Mouse (Mus musculus): ENCODE data around the gene Gm49416. TPM values are rescaled to one million over a fixed set of nuclear protein-coding genes. Genes with fewer than 3 reads are reported as not detected.
"Not testable (repeated sequence)": the region's sequence is repeated elsewhere in the genome, so short reads cannot be mapped to it uniquely, and the experiment has no call there.

Gene Gm49416
- polyA plus RNA-seq, 1 experiment from 2014 or later, result not detected

DNA sequence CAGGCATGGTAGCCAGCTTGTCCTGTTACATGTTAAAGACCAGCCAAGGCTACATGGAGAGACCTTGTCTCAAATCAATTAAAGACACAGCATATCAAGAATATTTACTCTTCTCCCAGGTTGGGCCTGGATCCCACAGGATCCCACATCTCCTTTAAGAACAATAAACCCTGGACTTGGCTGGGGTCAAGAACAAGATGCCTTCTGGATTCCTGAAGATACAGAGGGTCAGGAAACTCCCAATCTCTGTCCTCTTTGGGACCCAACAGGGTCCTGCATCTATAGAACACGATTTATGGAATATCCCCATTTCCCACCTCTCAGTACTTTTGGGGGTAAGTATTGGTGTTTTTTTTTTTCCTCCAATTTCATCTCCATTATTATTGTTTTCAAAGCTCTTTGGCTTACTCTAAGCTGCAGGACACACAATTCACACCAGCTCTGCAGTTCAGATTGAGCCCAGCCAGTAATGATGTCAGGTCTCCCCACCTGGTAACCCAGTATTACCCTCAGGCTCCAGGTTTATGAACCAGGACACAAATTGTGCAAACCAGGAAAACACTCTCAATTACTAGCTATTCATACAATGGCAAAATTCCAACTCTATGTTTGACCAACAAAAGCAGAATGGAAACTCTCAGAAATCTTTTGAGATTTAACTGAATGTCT, 1.7 kb upstream of the Gm49416 start:
- H3K4me2 ChIP-seq (ENCODE audit: low read depth, low read length), result peak overlapping the region; percentile 82
- H3K9ac ChIP-seq (ENCODE audit: low read depth, low read length), result no peak overlapping the region
- ATAC-seq (ENCODE audit: low read depth) (no peak), DNase-seq (ENCODE audit: low spot score) (peak; percentile 19)
- H3K36me3 ChIP-seq (ENCODE audit: control insufficient read depth, insufficient read depth, low read length), result peaks cover 14% of the 10 kb centered on the region
- WGBS, result 50% methylated on average over 1 of the region's 1 CpGs
- peak overlapping the region; percentile 75; the same call in 1 of the 2 replicates for H3K27ac ChIP-seq (replicated peaks; ENCODE audit: low read depth, low read length)
- peaks cover 7% of the 10 kb centered on the region for H3K4me1 ChIP-seq (ENCODE audit: control insufficient read depth, insufficient read depth, low read length)
- no peaks in the 10 kb centered on the region for H3K9me3 ChIP-seq (ENCODE audit: control insufficient read depth, low read length)
- H3K4me3 ChIP-seq (ENCODE audit: low read depth, low read length), result peak overlapping the region; percentile 70
- no peaks in the 10 kb centered on the region for H3K27me3 ChIP-seq (replicated peaks; ENCODE audit: control insufficient read depth, insufficient read depth, low read length)

DNA sequence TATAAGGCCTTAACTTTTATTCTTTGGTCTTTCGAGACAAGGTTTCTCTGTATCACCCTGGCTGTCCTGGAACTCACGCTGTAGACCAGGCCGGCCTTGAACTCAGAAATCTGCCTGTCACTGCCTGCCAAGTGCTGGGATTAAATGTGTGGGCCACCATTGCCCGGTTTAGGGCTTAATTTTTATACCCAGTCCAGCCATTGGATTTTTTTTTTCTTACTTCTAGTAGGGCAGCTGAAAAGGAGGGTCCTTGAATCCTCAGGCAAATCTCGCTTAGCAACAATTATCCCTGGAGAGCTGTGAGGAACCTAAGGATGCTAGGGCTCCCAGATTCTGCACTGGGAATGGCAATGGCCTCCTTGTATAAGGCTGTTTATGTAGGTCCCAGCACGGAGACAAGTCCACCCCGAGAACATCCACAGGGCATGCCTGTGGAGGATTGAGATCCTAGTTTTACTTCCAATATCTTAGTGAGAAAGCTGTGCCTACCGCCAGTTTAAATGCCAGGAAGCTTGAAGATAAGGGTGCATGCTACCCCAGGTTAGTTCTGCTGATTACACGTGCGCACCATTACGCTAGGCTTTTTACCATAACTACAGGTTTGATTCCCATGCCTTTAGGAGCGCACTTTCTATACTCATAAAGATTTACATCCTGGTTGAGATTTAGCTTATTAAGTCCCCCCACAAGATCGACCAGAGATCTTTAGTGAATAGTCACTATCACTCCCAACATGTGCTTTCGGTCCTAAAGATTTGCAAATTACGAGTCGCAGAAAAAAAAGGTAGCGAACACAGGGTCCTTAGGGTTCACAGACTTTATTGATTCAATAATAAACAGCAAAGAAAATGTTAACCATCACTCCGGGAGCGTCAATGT, 902 bp upstream of the Gm49416 start:
- peak overlapping the region; percentile 92 for H3K9ac ChIP-seq (ENCODE audit: low read depth, low read length)
- H3K27ac ChIP-seq (replicated peaks; ENCODE audit: low read depth, low read length), result peak overlapping the region; percentile 75
- peak overlapping the region; percentile 70 for H3K4me3 ChIP-seq (ENCODE audit: low read depth, low read length)
- no peaks in the 10 kb centered on the region for H3K9me3 ChIP-seq (ENCODE audit: control insufficient read depth, low read length)
- H3K36me3 ChIP-seq (ENCODE audit: control insufficient read depth, insufficient read depth, low read length), result peaks cover 14% of the 10 kb centered on the region
- DNase-seq (ENCODE audit: low spot score) (peak; percentile 8), ATAC-seq (ENCODE audit: low read depth) (no peak)
- WGBS, result 16% methylated on average over 19 of the region's 19 CpGs
- H3K27me3 ChIP-seq (replicated peaks; ENCODE audit: control insufficient read depth, insufficient read depth, low read length), result no peaks in the 10 kb centered on the region
- peak overlapping the region; percentile 82 for H3K4me2 ChIP-seq (ENCODE audit: low read depth, low read length)
- peaks cover 7% of the 10 kb centered on the region for H3K4me1 ChIP-seq (ENCODE audit: control insufficient read depth, insufficient read depth, low read length)

DNA sequence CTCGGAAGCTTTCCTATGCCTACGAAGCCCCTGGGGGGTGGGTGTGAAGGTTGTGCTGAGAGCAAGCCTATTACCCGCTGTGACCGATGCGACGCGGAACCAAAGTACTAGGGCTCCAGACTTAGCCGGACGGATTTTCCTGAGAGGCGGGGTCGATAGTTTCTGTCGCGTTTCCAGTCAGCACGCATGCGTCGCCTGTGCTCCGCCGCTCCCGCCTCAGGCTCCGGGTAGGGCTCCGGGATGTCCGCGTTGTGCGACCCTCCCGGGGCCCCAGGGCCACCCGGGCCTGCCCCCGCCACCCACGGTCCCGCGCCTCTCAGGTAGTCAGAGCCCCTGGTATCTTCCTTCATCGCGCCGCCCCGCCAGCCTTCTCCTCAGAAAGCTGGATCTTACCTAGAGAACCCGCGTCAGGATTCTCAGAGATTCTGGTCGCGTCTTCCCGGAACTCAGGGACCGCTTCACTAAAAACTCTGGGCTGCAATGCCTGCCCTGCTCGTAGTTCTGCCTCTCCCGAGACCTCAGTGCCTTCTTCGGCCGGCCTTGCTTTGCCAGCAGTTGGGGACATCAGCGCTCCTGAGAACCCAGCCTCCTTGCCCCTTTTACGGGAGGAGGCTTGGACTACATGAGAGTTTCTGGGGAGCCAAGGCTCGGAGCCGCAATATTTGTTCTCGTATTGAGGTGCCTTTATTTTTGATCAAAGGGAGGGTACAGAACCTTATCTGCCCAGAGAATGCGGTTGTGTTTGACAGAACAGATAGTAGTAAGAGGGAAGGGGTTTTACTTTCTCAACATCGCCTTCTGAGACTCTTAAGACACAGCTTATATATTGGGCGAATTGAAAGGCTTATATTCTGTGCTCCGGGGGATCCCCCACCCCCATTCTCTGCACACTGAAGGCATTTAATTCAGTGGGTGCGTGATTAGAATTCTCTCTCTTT, 4.4 kb downstream of the Gm49416 start, which contains the start of gene Ints5:
Gene Ints5, plus strand, starts transcription at position 177 of the 938 bp plus-strand sequence.
- peak; percentile 65 for ATAC-seq (ENCODE audit: low read depth)
- H3K9me3 ChIP-seq (ENCODE audit: control insufficient read depth, low read length), result no peaks in the 10 kb centered on the region
- 3% methylated on average over 42 of the region's 54 CpGs for WGBS

DNA sequence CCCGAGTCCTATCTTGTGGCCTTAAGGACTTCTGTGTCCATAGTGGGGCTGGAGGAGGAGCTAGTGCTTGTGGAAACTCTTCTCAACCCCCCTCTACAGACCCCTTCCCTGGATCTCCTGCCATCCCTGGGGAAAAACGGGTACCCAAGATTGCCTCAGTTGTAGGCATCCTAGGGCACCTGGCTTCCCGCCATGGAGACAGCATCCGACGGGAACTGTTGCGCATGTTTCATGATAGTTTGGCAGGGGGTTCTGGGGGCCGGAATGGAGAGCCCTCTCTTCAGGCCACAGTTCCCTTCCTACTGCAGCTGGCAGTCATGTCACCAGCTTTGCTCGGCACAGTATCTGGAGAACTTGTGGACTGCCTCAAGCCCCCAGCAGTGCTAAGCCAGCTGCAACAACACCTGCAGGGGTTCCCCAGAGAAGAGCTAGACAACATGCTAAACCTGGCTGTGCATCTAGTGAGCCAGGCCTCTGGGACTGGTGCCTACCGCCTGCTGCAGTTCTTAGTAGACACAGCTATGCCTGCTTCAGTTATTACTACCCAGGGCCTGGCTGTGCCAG, 6.8 kb downstream of the Gm49416 start:
- Histone ChIP-seq H3K4me2 (ENCODE audit: low read depth, low read length) (no peak overlapping the region), H3K27ac (replicated peaks; ENCODE audit: low read depth, low read length) (no peak overlapping the region), H3K4me3 (ENCODE audit: low read depth, low read length) (no peak overlapping the region), H3K9ac (ENCODE audit: low read depth, low read length) (0 out of 2 replicates have a peak overlapping the region, but pooled peaks have one; percentile 15), H3K27me3 (replicated peaks; ENCODE audit: control insufficient read depth, insufficient read depth, low read length) (no peaks in the 10 kb centered on the region), H3K36me3 (ENCODE audit: control insufficient read depth, insufficient read depth, low read length) (peaks cover 25% of the 10 kb centered on the region), H3K4me1 (ENCODE audit: control insufficient read depth, insufficient read depth, low read length) (peaks cover 16% of the 10 kb centered on the region), H3K9me3 (ENCODE audit: control insufficient read depth, low read length) (no peaks in the 10 kb centered on the region)
- DNase-seq (ENCODE audit: low spot score) (no peak), ATAC-seq (ENCODE audit: low read depth) (no peak)
- whole genome bisulfite sequencing, result 87% methylated on average over 9 of the region's 9 CpGs

More for the DNA sequence above, 4.4 kb downstream of the Gm49416 start, which contains the start of gene Ints5:
- Histone ChIP-seq H3K27me3 (replicated peaks; ENCODE audit: control insufficient read depth, insufficient read depth, low read length) (no peaks in the 10 kb centered on the region), H3K4me3 (ENCODE audit: low read depth, low read length) (peak within 1 kb of the TSS; percentile 64), H3K27ac (replicated peaks; ENCODE audit: low read depth, low read length) (peak within 1 kb of the TSS; percentile 76), H3K4me2 (ENCODE audit: low read depth, low read length) (peak within 1 kb of the TSS; percentile 87), H3K9ac (ENCODE audit: low read depth, low read length) (peak within 1 kb of the TSS; percentile 93), H3K4me1 (ENCODE audit: control insufficient read depth, insufficient read depth, low read length) (peaks cover 7% of the 10 kb centered on the region), H3K36me3 (ENCODE audit: control insufficient read depth, insufficient read depth, low read length) (peaks cover 31% of the 10 kb centered on the region)
- DNase-seq (ENCODE audit: low spot score), result peak; percentile 92

DNA sequence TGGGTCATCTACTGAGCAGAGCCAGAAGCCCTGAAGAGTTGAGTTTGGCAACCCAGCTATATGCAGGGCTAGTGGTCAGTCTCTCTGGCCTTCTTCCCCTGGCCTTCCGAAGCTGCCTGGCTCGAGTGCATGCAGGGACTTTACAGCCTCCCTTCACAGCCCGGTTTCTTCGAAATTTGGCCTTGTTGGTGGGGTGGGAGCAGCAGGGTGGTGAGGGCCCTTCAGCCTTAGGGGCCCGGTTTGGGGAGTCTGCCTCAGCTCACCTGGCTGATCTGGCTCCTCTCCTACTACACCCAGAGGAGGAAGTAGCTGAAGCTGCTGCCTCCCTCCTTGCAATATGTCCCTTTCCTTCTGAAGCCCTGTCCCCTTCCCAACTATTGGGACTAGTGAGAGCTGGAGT, 7.5 kb downstream of the Gm49416 start:
- ATAC-seq (ENCODE audit: low read depth), result not testable (repeated sequence)
- H3K9ac ChIP-seq (ENCODE audit: low read depth, low read length), result 0 out of 2 replicates have a peak overlapping the region, but pooled peaks have one; percentile 55

DNA sequence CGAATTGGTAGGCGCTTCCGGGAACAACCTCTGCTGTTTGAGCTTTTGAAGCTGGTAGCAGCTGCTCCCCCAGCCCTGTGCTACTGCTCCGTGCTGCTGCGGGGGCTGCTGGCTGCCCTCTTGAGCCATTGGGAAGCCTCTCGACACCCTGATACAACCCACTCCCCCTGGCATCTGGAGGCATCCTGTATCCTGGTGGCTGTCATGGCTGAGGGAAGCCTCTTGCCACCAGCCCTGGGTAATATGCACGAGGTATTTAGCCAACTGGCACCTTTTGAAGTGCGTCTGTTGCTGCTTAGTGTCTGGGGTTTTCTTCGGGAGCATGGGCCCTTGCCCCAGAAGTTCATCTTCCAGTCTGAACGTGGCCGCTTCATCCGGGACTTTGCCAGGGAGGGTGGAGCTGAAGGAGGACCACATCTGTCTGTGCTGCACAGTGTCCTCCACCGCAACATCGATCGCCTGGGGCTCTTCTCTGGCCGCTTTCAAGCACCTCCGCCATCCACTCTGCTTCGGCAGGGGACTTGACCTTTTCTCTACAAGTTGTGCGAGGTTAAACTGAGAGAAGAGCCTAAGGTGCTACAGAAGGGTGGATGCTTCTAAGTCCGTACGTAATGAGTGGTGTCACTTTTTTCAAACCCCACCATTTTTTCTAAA, 8.6 kb downstream of the Gm49416 start:
- H3K4me1 ChIP-seq (ENCODE audit: control insufficient read depth, insufficient read depth, low read length), result peaks cover 16% of the 10 kb centered on the region
- ATAC-seq (ENCODE audit: low read depth), result peak; percentile 32
- peaks cover 26% of the 10 kb centered on the region for H3K36me3 ChIP-seq (ENCODE audit: control insufficient read depth, insufficient read depth, low read length)
- peak overlapping the region; percentile 58 for H3K4me2 ChIP-seq (ENCODE audit: low read depth, low read length)
- H3K9ac ChIP-seq (ENCODE audit: low read depth, low read length), result peak overlapping the region; percentile 55
- DNase-seq (ENCODE audit: low spot score), result peak; percentile 43
- not testable (repeated sequence) for H3K9me3 ChIP-seq (ENCODE audit: control insufficient read depth, low read length); H3K27me3 ChIP-seq (replicated peaks; ENCODE audit: control insufficient read depth, insufficient read depth, low read length)
- peak overlapping the region; percentile 88 for H3K27ac ChIP-seq (replicated peaks; ENCODE audit: low read depth, low read length)
- 22% methylated on average over 20 of the region's 21 CpGs for WGBS
- peak overlapping the region; percentile 98 for H3K4me3 ChIP-seq (ENCODE audit: low read depth, low read length)

More for the DNA sequence above, 7.5 kb downstream of the Gm49416 start:
- H3K4me2 ChIP-seq (ENCODE audit: low read depth, low read length); H3K9me3 ChIP-seq (ENCODE audit: control insufficient read depth, low read length); DNase-seq (ENCODE audit: low spot score); H3K27ac ChIP-seq (replicated peaks; ENCODE audit: low read depth, low read length); H3K4me3 ChIP-seq (ENCODE audit: low read depth, low read length); H3K27me3 ChIP-seq (replicated peaks; ENCODE audit: control insufficient read depth, insufficient read depth, low read length): not testable (repeated sequence)
- WGBS, result 88% methylated on average over 5 of the region's 5 CpGs
- H3K4me1 ChIP-seq (ENCODE audit: control insufficient read depth, insufficient read depth, low read length), result peaks cover 16% of the 10 kb centered on the region
- peaks cover 21% of the 10 kb centered on the region for H3K36me3 ChIP-seq (ENCODE audit: control insufficient read depth, insufficient read depth, low read length)

DNA sequence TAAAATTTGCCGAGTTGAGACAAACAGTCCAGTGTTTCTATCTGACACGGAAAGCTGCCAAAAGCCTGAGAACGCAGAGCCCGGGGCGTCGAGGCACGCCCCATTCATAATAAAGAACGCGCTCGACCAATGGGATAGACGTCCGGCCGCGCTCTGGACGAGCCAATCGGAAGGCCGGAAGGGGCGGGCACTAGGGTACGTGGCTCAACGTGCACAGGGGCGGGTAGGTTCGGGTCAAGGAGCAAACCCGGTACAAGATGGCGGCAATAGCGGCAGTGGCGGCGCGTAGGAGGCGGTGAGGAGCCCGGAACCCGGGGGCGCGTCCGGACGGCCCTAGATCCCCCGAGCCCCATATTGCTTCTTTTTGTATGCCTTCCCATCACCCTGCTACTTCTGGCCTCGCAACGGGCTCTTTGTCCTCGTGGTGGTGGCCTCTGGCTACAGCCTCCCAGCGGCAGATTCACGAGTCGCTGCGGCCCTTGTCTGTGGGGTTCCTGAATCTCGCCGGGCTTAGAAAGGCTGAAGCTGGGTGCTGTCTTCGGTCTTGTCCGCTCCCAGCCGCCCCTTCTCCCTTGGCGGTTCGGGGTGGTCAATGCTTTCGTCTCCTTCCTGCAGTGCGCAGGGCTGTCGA, 9.3 kb downstream of the Gm49416 start, which contains the start of gene Ganab:
Gene Ganab, plus strand, starts transcription at position 207 of the 631 bp plus-strand sequence.
- H3K27ac ChIP-seq (replicated peaks; ENCODE audit: low read depth, low read length), result peak within 1 kb of the TSS; percentile 88
- H3K9ac ChIP-seq (ENCODE audit: low read depth, low read length), result peak within 1 kb of the TSS; percentile 97
- peaks cover 16% of the 10 kb centered on the region for H3K4me1 ChIP-seq (ENCODE audit: control insufficient read depth, insufficient read depth, low read length)
- 0% methylated on average over 51 of the region's 53 CpGs for WGBS
- ATAC-seq (ENCODE audit: low read depth) (peak; percentile 99), DNase-seq (ENCODE audit: low spot score) (peak; percentile 99)
- no peaks in the 10 kb centered on the region for H3K27me3 ChIP-seq (replicated peaks; ENCODE audit: control insufficient read depth, insufficient read depth, low read length)
- H3K36me3 ChIP-seq (ENCODE audit: control insufficient read depth, insufficient read depth, low read length), result peaks cover 31% of the 10 kb centered on the region
- no peaks in the 10 kb centered on the region for H3K9me3 ChIP-seq (ENCODE audit: control insufficient read depth, low read length)
- H3K4me3 ChIP-seq (ENCODE audit: low read depth, low read length), result peak within 1 kb of the TSS; percentile 98
- H3K4me2 ChIP-seq (ENCODE audit: low read depth, low read length), result peak within 1 kb of the TSS; percentile 90
